Mouse (Mus musculus) thymus, postnatal 36 days (tissue): ENCODE data around the gene Psmd13.
A peak's percentile ranks its signal among the peaks of the same experiment; 100 is the strongest.

Source experiments
- DNase-seq, 2 experiments: peaks; one replicate each; pipeline ENCODE4 v3.0.0; 2022; ENCODE audit warnings: mixed read lengths in 2 of 2

Gene Psmd13

GRCm38 (mm10) chr7:140881696-140882468 lies at the start of gene Psmd13, which contains the start of gene Sirt3:
Gene Psmd13, plus strand, starts transcription at chr7:140881968.
Gene Sirt3, minus strand, starts transcription at chr7:140882309.
- peak; percentile 91 to 93 for DNase-seq

GRCm38 (mm10) chr7:140833341-140833740 lies 48.4 kb upstream of the Psmd13 start:
- DNase-seq = no peak

GRCm38 (mm10) chr7:140834968-140835757 lies 46.6 kb upstream of the Psmd13 start, which contains the start of gene Urah:
Gene Urah, plus strand, starts transcription at chr7:140835018.
- DNase-seq = no peak

GRCm38 (mm10) chr7:140835758-140836087 lies 46.0 kb upstream of the Psmd13 start:
- no peak for DNase-seq

- no peak for DNase-seq
These were observed 45.3 kb upstream of the Psmd13 start for GRCm38 (mm10) chr7:140836243-140837115.

- no peak for DNase-seq
These were observed 42.2 kb upstream of the Psmd13 start for GRCm38 (mm10) chr7:140839556-140839955.

- DNase-seq = no peak
These were observed 40.7 kb upstream of the Psmd13 start for GRCm38 (mm10) chr7:140840750-140841735.

- no peak for DNase-seq
These were observed 38.0 kb upstream of the Psmd13 start for GRCm38 (mm10) chr7:140843806-140844205.

- DNase-seq = peak; percentile 82 to 90
These were observed 36.7 kb upstream of the Psmd13 start, which contains the start of gene Scgb1c1 for GRCm38 (mm10) chr7:140844905-140845665. Gene Scgb1c1, plus strand, starts transcription at chr7:140845547.

GRCm38 (mm10) chr7:140845683-140846082 lies 36.1 kb upstream of the Psmd13 start:
- no peak for DNase-seq

GRCm38 (mm10) chr7:140846676-140847075 lies 35.1 kb upstream of the Psmd13 start:
- no peak for DNase-seq

GRCm38 (mm10) chr7:140847755-140848580 lies 33.8 kb upstream of the Psmd13 start, which contains the start of gene Odf3:
Gene Odf3, plus strand, starts transcription at chr7:140847805.
- DNase-seq = no peak

GRCm38 (mm10) chr7:140848591-140848990 lies 33.2 kb upstream of the Psmd13 start:
- DNase-seq = no peak

GRCm38 (mm10) chr7:140851916-140852315 lies 29.9 kb upstream of the Psmd13 start:
- DNase-seq = no peak

GRCm38 (mm10) chr7:140853386-140853785 lies 28.4 kb upstream of the Psmd13 start:
- DNase-seq = no peak

GRCm38 (mm10) chr7:140854483-140854882 lies 27.3 kb upstream of the Psmd13 start:
- no peak for DNase-seq

- DNase-seq = no peak
These were observed 26.6 kb upstream of the Psmd13 start for GRCm38 (mm10) chr7:140855181-140855580.

- DNase-seq = peak; percentile 45 to 58
These were observed 25.6 kb upstream of the Psmd13 start, which contains the start of gene Gm45785 for GRCm38 (mm10) chr7:140855860-140856784. Gene Gm45785, minus strand, starts transcription at chr7:140856331.
